ENCODE assay signal across 41 mouse cellular contexts in genomic region chr8:104348971-104349370, GRCm38 (mm10). TPM values are rescaled to one million over a fixed set of nuclear protein-coding genes. Genes with fewer than 3 reads are reported as not detected.
DNase-seq lines count a peak whose midpoint lies in the region; ATAC-seq and TF ChIP-seq lines count a peak whose summit lies in the region.
"Had no signal": no experiment of that assay in that cellular context is flagged by ENCODE, and none has a peak within 500 bp of the region (broad histone marks: within the 10 kb centered on the region; RNA-seq: fewer than 3 reads in every experiment).

No protein-coding gene starts in this region.

- DNase-seq in cerebellum, adult 9-10 months, result peak; percentile 0
- DNase-seq in cerebellum, adult 11 months, result no peak
- peak; percentile 44 for DNase-seq in adipocyte (ENCODE audit: low spot score)
- DNase-seq in heart, postnatal 0 days (ENCODE audit: low spot score), result no peak
- no peak for DNase-seq in frontal cortex, postnatal 36 days (ENCODE audit: low spot score in 2 of 2)
- DNase-seq in adrenal gland, postnatal 25 days, result no peak
- DNase-seq: cerebellum, adult 11-12 months; cerebellum, postnatal 10 days; gastrocnemius, postnatal 14 days; kidney, adult 18-20 months; kidney, postnatal 25 days; lung, adult 2 months; lung, postnatal 14 days; retina, postnatal 1 day; right cerebral cortex, postnatal 14 days; thymus, postnatal 14 days had no signal

- H3K9ac ChIP-seq in heart, embryonic 11.5 days (ENCODE audit: low read depth, low read length), result peak overlapping the region; percentile 11; the same call in 1 of the 2 replicates
- no peak overlapping the region for H3K9ac ChIP-seq in heart, embryonic 12.5 days
- peak overlapping the region; percentile 15; the same call in 1 of the 2 replicates for H3K9ac ChIP-seq in heart, postnatal 0 days (replicated peaks; ENCODE audit: low read depth, low read length)
- H3K9ac ChIP-seq: embryonic facial prominence, embryonic 13.5 days; hindbrain, embryonic 15.5 days; kidney, embryonic 15.5 days; limb, embryonic 12.5 days; liver, embryonic 14.5 days; midbrain, embryonic 15.5 days; neural tube, embryonic 15.5 days; stomach, embryonic 15.5 days had no signal

- TF ChIP-seq EP300 in heart, postnatal 0 days (IDR thresholded peaks at IDR 0.05; ENCODE audit: low read depth), result no peak

- no peak for TF ChIP-seq CTCF in heart, postnatal 0 days (IDR thresholded peaks at IDR 0.05; ENCODE audit: low read depth)

- no peaks in the 10 kb centered on the region for H3K27me3 ChIP-seq in heart, embryonic 11.5 days (ENCODE audit: control insufficient read depth, insufficient read depth, low read length)
- no peaks in the 10 kb centered on the region for H3K27me3 ChIP-seq in heart, embryonic 12.5 days (replicated peaks)
- H3K27me3 ChIP-seq in heart, postnatal 0 days (ENCODE audit: control insufficient read depth, insufficient read depth, low read length), result no peaks in the 10 kb centered on the region
- H3K27me3 ChIP-seq: embryonic facial prominence, embryonic 13.5 days; hindbrain, embryonic 15.5 days; kidney, embryonic 15.5 days; limb, embryonic 12.5 days; midbrain, embryonic 15.5 days; neural tube, embryonic 15.5 days; stomach, embryonic 15.5 days had no signal

- 0 out of 2 replicates have a peak, but pooled peaks cover 6% of the 10 kb centered on the region for H3K4me1 ChIP-seq in heart, embryonic 11.5 days (ENCODE audit: control insufficient read depth, insufficient read depth, low read length)
- H3K4me1 ChIP-seq in heart, embryonic 12.5 days (replicated peaks), result peaks cover 24% of the 10 kb centered on the region
- peaks cover 15% of the 10 kb centered on the region for H3K4me1 ChIP-seq in heart, postnatal 0 days (ENCODE audit: control insufficient read depth, insufficient read depth)
- H3K4me1 ChIP-seq: embryonic facial prominence, embryonic 13.5 days; hindbrain, embryonic 15.5 days; limb, embryonic 12.5 days; stomach, embryonic 15.5 days had no signal

- no peak overlapping the region; the same call in 1 of the 2 replicates for H3K27ac ChIP-seq in heart, embryonic 11.5 days (ENCODE audit: low read depth, low read length)
- no peak overlapping the region for H3K27ac ChIP-seq in heart, embryonic 12.5 days (ENCODE audit: poor library complexity, severe bottlenecking)
- 0 out of 2 replicates have a peak overlapping the region, but pooled peaks have one; percentile 30 for H3K27ac ChIP-seq in heart, postnatal 0 days (ENCODE audit: low read depth)
- H3K27ac ChIP-seq: embryonic facial prominence, embryonic 13.5 days; hindbrain, embryonic 15.5 days; kidney, embryonic 15.5 days; left cerebral cortex, adult 2 months; limb, embryonic 12.5 days; liver, embryonic 14.5 days; midbrain, embryonic 10.5 days; midbrain, embryonic 15.5 days; neural tube, embryonic 15.5 days; stomach, embryonic 15.5 days had no signal

- H3K9me3 ChIP-seq in heart, embryonic 11.5 days (replicated peaks; ENCODE audit: control insufficient read depth, low read length), result no peaks in the 10 kb centered on the region
- no peaks in the 10 kb centered on the region for H3K9me3 ChIP-seq in heart, embryonic 12.5 days (replicated peaks)
- no peaks in the 10 kb centered on the region for H3K9me3 ChIP-seq in heart, postnatal 0 days (replicated peaks; ENCODE audit: control insufficient read depth, low read length)
- H3K9me3 ChIP-seq: embryonic facial prominence, embryonic 13.5 days; G1E; hindbrain, embryonic 15.5 days; kidney, embryonic 15.5 days; limb, embryonic 12.5 days; midbrain, embryonic 10.5 days; midbrain, embryonic 15.5 days; neural tube, embryonic 15.5 days; stomach, embryonic 15.5 days had no signal

- ATAC-seq in heart, embryonic 11.5 days (replicated peaks; ENCODE audit: insufficient number of reproducible peaks, low FRiP score, low TSS enrichment), result no peak
- no peak for ATAC-seq in heart, embryonic 12.5 days (ENCODE audit: insufficient number of reproducible peaks, low FRiP score)
- ATAC-seq in heart, postnatal 0 days (ENCODE audit: insufficient read depth, low read depth), result peak; percentile 37
- ATAC-seq: forebrain, embryonic 16.5 days; midbrain, embryonic 15.5 days had no signal

- H3K4me2 ChIP-seq in heart, embryonic 11.5 days, result no peak overlapping the region
- no peak overlapping the region for H3K4me2 ChIP-seq in heart, embryonic 12.5 days
- H3K4me2 ChIP-seq in heart, postnatal 0 days (ENCODE audit: low read depth, low read length), result no peak overlapping the region
- H3K4me2 ChIP-seq: embryonic facial prominence, embryonic 13.5 days; hindbrain, embryonic 15.5 days; kidney, embryonic 15.5 days; limb, embryonic 12.5 days; midbrain, embryonic 15.5 days; neural tube, embryonic 15.5 days; stomach, embryonic 15.5 days had no signal

- no peak overlapping the region for H3K4me3 ChIP-seq in heart, embryonic 11.5 days (ENCODE audit: low read depth, low read length)
- no peak overlapping the region for H3K4me3 ChIP-seq in heart, embryonic 12.5 days
- no peak overlapping the region for H3K4me3 ChIP-seq in heart, postnatal 0 days (ENCODE audit: low read depth, low read length)
- H3K4me3 ChIP-seq: embryonic facial prominence, embryonic 13.5 days; hindbrain, embryonic 15.5 days; kidney, embryonic 15.5 days; left cerebral cortex, adult 2 months; limb, embryonic 12.5 days; midbrain, embryonic 10.5 days; midbrain, embryonic 15.5 days; neural tube, embryonic 15.5 days; stomach, embryonic 15.5 days had no signal

- WGBS in heart, embryonic 11.5 days (ENCODE audit: insufficient replicate concordance), result 54% methylated on average over 5 of the region's 5 CpGs
- WGBS in heart, embryonic 12.5 days, result 61% methylated on average over 5 of the region's 5 CpGs
- WGBS in heart, postnatal 0 days, result 23% methylated on average over 5 of the region's 5 CpGs

- H3K36me3 ChIP-seq in heart, embryonic 11.5 days (ENCODE audit: control insufficient read depth, insufficient read depth, low read length), result peaks cover 4% of the 10 kb centered on the region; the same call in 1 of the 2 replicates
- peaks cover 45% of the 10 kb centered on the region for H3K36me3 ChIP-seq in heart, embryonic 12.5 days
- H3K36me3 ChIP-seq in heart, postnatal 0 days (replicated peaks; ENCODE audit: control insufficient read depth, insufficient read depth, low read length), result peaks cover 24% of the 10 kb centered on the region
- H3K36me3 ChIP-seq: G1E; hindbrain, embryonic 15.5 days; midbrain, embryonic 15.5 days had no signal

RNA-seq across cellular contexts. Expression of gene Cmtm3, which starts 9.8 kb away (rescaled TPM):
- 106 and 112 TPM in 2 replicates for polyA plus RNA-seq in heart, embryonic 11.5 days (2014; fragmentation: Nextera tagmentation; extraction: Ambion mirVana)
- polyA plus RNA-seq in heart, embryonic 12.5 days (2016; fragmentation: Nextera tagmentation; extraction: Ambion mirVana), result 107 and 112 TPM in 2 replicates
- total RNA-seq in heart, postnatal 0 days (2014; rRNA removed; ENCODE audit: low replicate concordance), result 22.3 and 29.0 TPM in 2 replicates
- 64.6 and 65.2 TPM in 2 replicates for polyA plus RNA-seq in heart, postnatal 0 days (2015; fragmentation: Nextera tagmentation; extraction: Ambion mirVana)
- total RNA-seq in adrenal gland, postnatal 25 days (2021), result 73.6 and 85.9 TPM in 2 replicates

RNA-seq across cellular contexts. Expression of gene Cmtm2b, which starts 26.9 kb away (rescaled TPM):
- polyA plus RNA-seq in heart, embryonic 11.5 days (2014; fragmentation: Nextera tagmentation; extraction: Ambion mirVana), result not detected in 2 replicates
- polyA plus RNA-seq in heart, embryonic 12.5 days (2016; fragmentation: Nextera tagmentation; extraction: Ambion mirVana), result not detected in 2 replicates
- not detected in 2 replicates for total RNA-seq in heart, postnatal 0 days (2014; rRNA removed; ENCODE audit: low replicate concordance)
- not detected in 2 replicates for polyA plus RNA-seq in heart, postnatal 0 days (2015; fragmentation: Nextera tagmentation; extraction: Ambion mirVana)
- not detected in 2 replicates for total RNA-seq in adrenal gland, postnatal 25 days (2021)
- total RNA-seq: common myeloid progenitor, adult 5-6 weeks; G1E; gastrocnemius, postnatal 14 days; granulocyte monocyte progenitor cell, adult 5-6 weeks; hematopoietic stem cell, adult 5-6 weeks; layer of hippocampus, adult 18-20 months; layer of hippocampus, postnatal 10 days; left cerebral cortex, adult 2 months; left cerebral cortex, postnatal 25 days; megakaryocyte progenitor cell, adult 5-6 weeks had no signal
- polyA plus RNA-seq: embryonic facial prominence, embryonic 13.5 days; forebrain, embryonic 11.5 days; forebrain, embryonic 16.5 days; G1E; hindbrain, embryonic 15.5 days; intestine, embryonic 14.5 days; kidney, embryonic 15.5 days; limb, embryonic 12.5 days; liver, embryonic 14.5 days; lung, adult 2 months; midbrain, embryonic 10.5 days; midbrain, embryonic 15.5 days; neural tube, embryonic 15.5 days; small intestine, adult 2 months; stomach, embryonic 15.5 days; urinary bladder, adult 2 months had no signal

RNA-seq across cellular contexts. Expression of gene Gm11020, which starts 27.6 kb away (rescaled TPM):
- polyA plus RNA-seq in heart, embryonic 11.5 days (2014; fragmentation: Nextera tagmentation; extraction: Ambion mirVana), result not detected in 2 replicates
- polyA plus RNA-seq in heart, embryonic 12.5 days (2016; fragmentation: Nextera tagmentation; extraction: Ambion mirVana), result not detected in 2 replicates
- not detected in 2 replicates for total RNA-seq in heart, postnatal 0 days (2014; rRNA removed; ENCODE audit: low replicate concordance)
- polyA plus RNA-seq in heart, postnatal 0 days (2015; fragmentation: Nextera tagmentation; extraction: Ambion mirVana), result not detected in 2 replicates
- not detected in 2 replicates for total RNA-seq in adrenal gland, postnatal 25 days (2021)
- total RNA-seq: common myeloid progenitor, adult 5-6 weeks; G1E; gastrocnemius, postnatal 14 days; granulocyte monocyte progenitor cell, adult 5-6 weeks; hematopoietic stem cell, adult 5-6 weeks; layer of hippocampus, adult 18-20 months; layer of hippocampus, postnatal 10 days; left cerebral cortex, adult 2 months; left cerebral cortex, postnatal 25 days; megakaryocyte progenitor cell, adult 5-6 weeks had no signal
- polyA plus RNA-seq: embryonic facial prominence, embryonic 13.5 days; forebrain, embryonic 11.5 days; forebrain, embryonic 16.5 days; G1E; hindbrain, embryonic 15.5 days; intestine, embryonic 14.5 days; kidney, embryonic 15.5 days; limb, embryonic 12.5 days; liver, embryonic 14.5 days; lung, adult 2 months; midbrain, embryonic 10.5 days; midbrain, embryonic 15.5 days; neural tube, embryonic 15.5 days; small intestine, adult 2 months; stomach, embryonic 15.5 days; urinary bladder, adult 2 months had no signal

RNA-seq across cellular contexts. Expression of gene Cmtm1, which starts 39.0 kb away (rescaled TPM):
- polyA plus RNA-seq in heart, embryonic 11.5 days (2014; fragmentation: Nextera tagmentation; extraction: Ambion mirVana), result not detected in 2 replicates
- polyA plus RNA-seq in heart, embryonic 12.5 days (2016; fragmentation: Nextera tagmentation; extraction: Ambion mirVana), result not detected in 2 replicates
- total RNA-seq in heart, postnatal 0 days (2014; rRNA removed; ENCODE audit: low replicate concordance), result not detected in 2 replicates
- polyA plus RNA-seq in heart, postnatal 0 days (2015; fragmentation: Nextera tagmentation; extraction: Ambion mirVana), result not detected in 2 replicates
- 0.52 and 1.0 TPM in 2 replicates for total RNA-seq in adrenal gland, postnatal 25 days (2021)
- total RNA-seq: common myeloid progenitor, adult 5-6 weeks; gastrocnemius, postnatal 14 days; granulocyte monocyte progenitor cell, adult 5-6 weeks; hematopoietic stem cell, adult 5-6 weeks; layer of hippocampus, adult 18-20 months; layer of hippocampus, postnatal 10 days; left cerebral cortex, adult 2 months; left cerebral cortex, postnatal 25 days; megakaryocyte progenitor cell, adult 5-6 weeks had no signal
- polyA plus RNA-seq: embryonic facial prominence, embryonic 13.5 days; forebrain, embryonic 11.5 days; forebrain, embryonic 16.5 days; G1E; hindbrain, embryonic 15.5 days; intestine, embryonic 14.5 days; kidney, embryonic 15.5 days; limb, embryonic 12.5 days; liver, embryonic 14.5 days; lung, adult 2 months; midbrain, embryonic 10.5 days; midbrain, embryonic 15.5 days; neural tube, embryonic 15.5 days; small intestine, adult 2 months; stomach, embryonic 15.5 days; urinary bladder, adult 2 months had no signal

RNA-seq across cellular contexts. Expression of gene Gm45711, which starts 39.1 kb away (rescaled TPM):
- polyA plus RNA-seq in heart, embryonic 11.5 days (2014; fragmentation: Nextera tagmentation; extraction: Ambion mirVana), result not detected in 2 replicates
- not detected in 2 replicates for polyA plus RNA-seq in heart, embryonic 12.5 days (2016; fragmentation: Nextera tagmentation; extraction: Ambion mirVana)
- total RNA-seq in heart, postnatal 0 days (2014; rRNA removed; ENCODE audit: low replicate concordance), result not detected in 2 replicates
- not detected in 2 replicates for polyA plus RNA-seq in heart, postnatal 0 days (2015; fragmentation: Nextera tagmentation; extraction: Ambion mirVana)
- total RNA-seq in adrenal gland, postnatal 25 days (2021), result not detected in 2 replicates
- total RNA-seq: common myeloid progenitor, adult 5-6 weeks; G1E; gastrocnemius, postnatal 14 days; granulocyte monocyte progenitor cell, adult 5-6 weeks; hematopoietic stem cell, adult 5-6 weeks; layer of hippocampus, adult 18-20 months; layer of hippocampus, postnatal 10 days; left cerebral cortex, adult 2 months; left cerebral cortex, postnatal 25 days; megakaryocyte progenitor cell, adult 5-6 weeks had no signal
- polyA plus RNA-seq: embryonic facial prominence, embryonic 13.5 days; forebrain, embryonic 11.5 days; forebrain, embryonic 16.5 days; G1E; hindbrain, embryonic 15.5 days; intestine, embryonic 14.5 days; kidney, embryonic 15.5 days; limb, embryonic 12.5 days; liver, embryonic 14.5 days; lung, adult 2 months; midbrain, embryonic 10.5 days; midbrain, embryonic 15.5 days; neural tube, embryonic 15.5 days; small intestine, adult 2 months; stomach, embryonic 15.5 days; urinary bladder, adult 2 months had no signal

Comparison
In these comparisons a context has a peak if more than half of its experiments do, and no peak if none do; other contexts are left out.
1. DNase-seq: peak in cerebellum, adult 9-10 months (single experiment) and adipocyte (single experiment); none in cerebellum, adult 11 months (single experiment), heart, postnatal 0 days (single experiment), frontal cortex, postnatal 36 days (0 of 2) and adrenal gland, postnatal 25 days (single experiment).